Mouse (Mus musculus) embryonic facial prominence, embryonic 15.5 days (tissue): Measurements from ENCODE around the gene Fam241b. TPM values are rescaled to one million over a fixed set of nuclear protein-coding genes. Genes with fewer than 3 reads are reported as not detected.

Source experiments
- ATAC-seq: fragments of 200-750 bp; cut with Nextera tagmentation; 2 replicates; pipeline ENCODE4 v1.8.0; 2017; ENCODE audit warnings: low read depth, moderate TSS enrichment; ENCODE audit not compliant: insufficient number of reproducible peaks, low FRiP score, low TSS enrichment
- H3K27ac ChIP-seq: fragments of 300-500 bp; sonication (generic); replicated peaks from 2 replicates; pipeline ENCODE4 v1.5.1; 2015; ENCODE audit warnings: mild to moderate bottlenecking, inconsistent platforms
- H3K27me3 ChIP-seq: fragments of 300-500 bp; sonication (generic); 2 replicates; pipeline ENCODE4 v1.6.1; 2015; ENCODE audit warnings: inconsistent platforms
- H3K36me3 ChIP-seq: fragments of 300-500 bp; sonication (generic); 2 replicates; pipeline ENCODE4 v1.6.1; 2015; ENCODE audit warnings: mild to moderate bottlenecking, inconsistent platforms
- H3K4me1 ChIP-seq: fragments of 300-500 bp; sonication (generic); 2 replicates; pipeline ENCODE4 v1.6.1; 2015; ENCODE audit warnings: inconsistent platforms
- H3K4me2 ChIP-seq: fragments of 300-500 bp; sonication (generic); replicated peaks from 2 replicates; pipeline ENCODE4 v1.6.1; 2015; ENCODE audit warnings: mild to moderate bottlenecking, inconsistent platforms
- H3K4me3 ChIP-seq: fragments of 300-500 bp; sonication (generic); replicated peaks from 2 replicates; pipeline ENCODE4 v1.5.1; 2015; ENCODE audit warnings: mild to moderate bottlenecking, inconsistent platforms
- H3K9ac ChIP-seq: fragments of 300-500 bp; sonication (generic); 2 replicates; pipeline ENCODE4 v1.6.1; 2015; ENCODE audit warnings: inconsistent platforms
- H3K9me3 ChIP-seq: fragments of 300-500 bp; sonication (generic); replicated peaks from 2 replicates; pipeline ENCODE4 v1.6.1; 2016; ENCODE audit warnings: inconsistent platforms
- WGBS: fragments of 180-500 bp; shearing (Covaris S2); methylation state at CpG from one replicate; pipeline ENCODE4 v1.1.7; 2015; 5-methylcytosine and 5-hydroxymethylcytosine counted together
- polyA plus RNA-seq: library from polyadenylated mRNA; unstranded; fragments of >200 nt; fragmentation: Nextera tagmentation; extraction: Ambion mirVana; gene quantifications from 2 replicates; pipeline ENCODE4 v1.2.1, GENCODE M21; 2015

Gene Fam241b
- polyA plus RNA-seq, 1 experiment from 2014 or later, result 21.5 TPM

DNA sequence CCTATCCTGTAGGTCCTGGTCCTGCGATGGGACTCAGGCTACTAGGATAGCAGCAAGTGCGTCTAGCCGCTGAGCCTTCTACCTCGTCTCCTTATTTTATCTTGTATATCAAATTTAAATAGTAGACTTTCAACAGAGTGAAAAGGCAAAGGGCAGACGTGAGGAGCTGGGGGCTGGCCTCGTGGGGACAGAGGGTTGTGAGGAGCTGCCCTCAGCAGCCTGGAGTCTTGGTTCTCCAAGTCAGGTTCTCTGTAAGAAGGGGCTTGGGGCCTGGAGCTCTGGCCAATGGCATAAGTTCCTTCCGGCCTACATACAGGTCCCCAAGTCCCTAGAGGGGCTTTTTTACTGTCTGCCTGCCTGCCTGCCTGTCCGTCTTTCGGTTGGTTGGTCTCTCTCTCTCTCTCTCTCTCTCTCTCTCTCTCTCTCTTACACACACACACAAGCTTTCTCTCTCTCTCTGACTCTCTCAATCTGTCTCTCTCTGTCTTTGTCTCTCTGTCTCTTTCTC, 30.3 kb upstream of the Fam241b start:
- Histone ChIP-seq H3K4me1 (peaks cover 5% of the 10 kb centered on the region; the same call in 1 of the 2 replicates), H3K27me3 (no peaks in the 10 kb centered on the region), H3K27ac (no peak overlapping the region), H3K9me3 (no peaks in the 10 kb centered on the region), H3K9ac (no peak overlapping the region), H3K4me3 (no peak overlapping the region), H3K4me2 (no peak overlapping the region), H3K36me3 (no peaks in the 10 kb centered on the region)
- WGBS, result 27% methylated on average over 9 of the region's 9 CpGs
- no peak for ATAC-seq

DNA sequence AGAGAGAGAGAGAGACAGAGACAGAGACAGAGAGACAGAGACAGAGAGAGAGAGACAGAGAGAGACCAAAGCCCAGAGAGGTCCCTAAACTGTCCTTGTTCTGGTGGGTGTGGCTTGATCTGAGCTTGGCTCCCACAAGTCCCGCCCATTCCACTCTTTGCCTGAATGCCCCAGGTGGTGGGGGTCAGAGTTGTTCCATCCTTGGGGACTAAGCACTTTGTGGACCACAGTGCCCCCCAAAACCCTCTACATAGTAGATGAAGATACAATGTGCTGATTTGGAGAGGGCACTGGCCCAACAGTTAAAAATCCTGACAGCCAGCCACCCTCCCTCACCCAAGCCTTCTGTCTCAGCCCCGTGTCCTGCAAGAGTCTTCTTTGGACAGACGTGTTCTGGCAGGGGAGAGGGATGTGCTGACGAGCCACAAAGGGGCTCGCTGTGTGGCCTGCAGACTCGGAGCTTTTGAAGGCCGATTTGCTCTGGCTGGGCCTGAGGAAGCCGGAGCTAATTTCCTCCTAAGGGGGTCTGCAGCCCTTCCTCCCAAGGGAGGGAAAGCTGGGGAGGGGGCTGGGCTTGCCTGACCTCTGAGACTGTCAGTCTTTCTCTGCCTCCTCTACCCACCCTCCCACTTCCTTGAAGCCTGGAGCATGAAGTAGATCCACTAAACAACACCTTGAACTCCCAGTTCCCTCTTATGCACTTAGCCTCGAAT, 29.3 kb upstream of the Fam241b start:
- WGBS, result 10% methylated on average over 9 of the region's 9 CpGs
- H3K36me3 ChIP-seq, result no peaks in the 10 kb centered on the region
- no peaks in the 10 kb centered on the region for H3K27me3 ChIP-seq
- no peak overlapping the region for H3K4me3 ChIP-seq
- H3K9ac ChIP-seq, result no peak overlapping the region
- H3K27ac ChIP-seq, result no peak overlapping the region
- H3K9me3 ChIP-seq, result no peaks in the 10 kb centered on the region
- ATAC-seq, result no peak
- no peak overlapping the region for H3K4me2 ChIP-seq
- H3K4me1 ChIP-seq, result peaks cover 5% of the 10 kb centered on the region; the same call in 1 of the 2 replicates

DNA sequence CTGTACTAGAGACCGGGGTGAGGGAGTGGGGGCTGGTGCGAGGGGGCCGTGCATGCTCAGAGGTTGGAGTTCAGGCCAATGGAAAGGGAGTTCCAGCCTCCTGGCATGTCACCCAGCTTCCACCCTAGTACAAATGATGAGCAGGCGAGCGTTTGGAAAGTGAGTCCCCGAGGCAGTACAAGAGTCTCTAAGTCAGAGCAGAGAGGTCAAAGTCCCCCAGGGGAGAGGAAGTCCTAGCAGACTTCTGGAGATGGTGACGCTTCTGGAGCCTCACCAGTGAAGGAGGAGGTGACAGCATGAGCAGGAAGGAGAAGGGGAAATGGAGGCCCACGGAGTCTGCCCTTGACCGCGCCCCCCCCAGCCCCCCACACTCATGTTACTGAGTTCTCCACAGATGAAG, 18.7 kb upstream of the Fam241b start:
- Histone ChIP-seq H3K9me3 (no peaks in the 10 kb centered on the region), H3K4me3 (no peak overlapping the region)

DNA sequence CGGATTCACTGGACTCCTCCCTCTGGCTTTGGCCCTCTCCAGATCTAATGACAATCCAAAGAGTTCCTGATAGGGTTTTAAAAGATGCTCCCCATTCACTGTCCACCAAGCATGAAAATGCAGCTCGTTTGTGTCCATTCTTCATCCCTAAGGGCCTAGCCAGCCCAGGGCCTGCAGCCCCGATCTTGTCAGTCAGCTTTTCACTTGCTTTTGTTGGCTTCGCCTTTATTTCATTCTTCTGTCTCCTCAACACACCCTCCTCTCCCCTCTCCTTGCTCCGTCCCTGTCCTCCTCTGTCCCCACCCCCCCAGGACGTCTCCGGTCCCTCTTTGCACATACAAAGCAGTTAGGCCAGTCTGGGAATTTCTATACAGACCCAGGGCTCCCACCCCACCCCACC, 6.2 kb upstream of the Fam241b start:
- no peaks in the 10 kb centered on the region for H3K9me3 ChIP-seq
- no peak overlapping the region for H3K4me2 ChIP-seq
- 38% methylated on average over 7 of the region's 7 CpGs for WGBS
- ATAC-seq, result no peak
- no peaks in the 10 kb centered on the region; the same call in 1 of the 2 replicates for H3K27me3 ChIP-seq
- no peaks in the 10 kb centered on the region for H3K4me1 ChIP-seq
- H3K36me3 ChIP-seq, result no peaks in the 10 kb centered on the region
- H3K27ac ChIP-seq, result no peak overlapping the region
- no peak overlapping the region for H3K4me3 ChIP-seq
- H3K9ac ChIP-seq, result no peak overlapping the region

More for the DNA sequence above, 18.7 kb upstream of the Fam241b start:
- Histone ChIP-seq H3K4me1 (no peaks in the 10 kb centered on the region), H3K9ac (no peak overlapping the region), H3K27me3 (no peaks in the 10 kb centered on the region), H3K36me3 (no peaks in the 10 kb centered on the region), H3K4me2 (no peak overlapping the region), H3K27ac (no peak overlapping the region)
- no peak for ATAC-seq
- 36% methylated on average over 10 of the region's 10 CpGs for WGBS

DNA sequence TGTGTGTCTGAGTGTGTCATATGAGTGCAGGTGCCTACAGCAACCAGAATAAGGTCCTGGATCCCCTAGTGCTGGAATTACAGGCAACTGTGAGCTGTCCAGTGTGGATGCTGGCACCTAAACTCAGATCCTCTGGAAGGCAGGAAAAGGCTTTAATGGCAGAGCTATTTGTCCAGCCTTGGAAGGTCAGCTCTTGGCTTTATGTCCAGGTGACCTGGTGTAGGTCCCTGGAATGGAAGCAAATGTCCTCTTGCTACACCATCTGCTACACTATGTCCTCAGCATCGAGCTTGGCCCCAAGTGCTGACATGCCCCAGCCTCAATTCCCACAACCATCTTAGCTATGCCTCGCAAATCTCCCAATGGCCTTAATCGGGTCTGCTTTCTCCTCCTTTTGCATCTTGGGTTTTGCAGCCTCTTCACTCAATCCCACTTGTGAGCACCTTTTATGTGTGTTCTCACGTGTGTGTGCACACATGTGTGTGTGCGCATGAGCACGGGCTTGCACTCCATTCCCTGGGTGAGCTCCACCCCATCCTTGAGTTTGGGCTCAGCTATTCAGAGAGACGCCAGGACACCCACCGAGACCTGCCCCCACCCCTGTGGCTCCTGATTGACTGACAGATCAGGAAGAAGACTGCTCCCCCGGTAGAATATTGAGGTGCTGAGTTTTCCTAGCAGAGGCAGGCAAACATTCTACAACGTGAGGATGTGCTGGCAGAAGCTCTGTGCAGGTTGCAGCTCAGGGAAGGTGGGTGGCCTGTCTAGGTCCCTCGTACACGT, 3.9 kb upstream of the Fam241b start:
- H3K4me1 ChIP-seq, result no peaks in the 10 kb centered on the region
- no peak for ATAC-seq
- H3K27me3 ChIP-seq, result no peaks in the 10 kb centered on the region; the same call in 1 of the 2 replicates
- no peak overlapping the region for H3K4me2 ChIP-seq
- H3K4me3 ChIP-seq, result no peak overlapping the region
- no peaks in the 10 kb centered on the region for H3K9me3 ChIP-seq
- no peak overlapping the region for H3K27ac ChIP-seq
- no peak overlapping the region for H3K9ac ChIP-seq
- H3K36me3 ChIP-seq, result no peaks in the 10 kb centered on the region
- WGBS, result 51% methylated on average over 12 of the region's 12 CpGs

DNA sequence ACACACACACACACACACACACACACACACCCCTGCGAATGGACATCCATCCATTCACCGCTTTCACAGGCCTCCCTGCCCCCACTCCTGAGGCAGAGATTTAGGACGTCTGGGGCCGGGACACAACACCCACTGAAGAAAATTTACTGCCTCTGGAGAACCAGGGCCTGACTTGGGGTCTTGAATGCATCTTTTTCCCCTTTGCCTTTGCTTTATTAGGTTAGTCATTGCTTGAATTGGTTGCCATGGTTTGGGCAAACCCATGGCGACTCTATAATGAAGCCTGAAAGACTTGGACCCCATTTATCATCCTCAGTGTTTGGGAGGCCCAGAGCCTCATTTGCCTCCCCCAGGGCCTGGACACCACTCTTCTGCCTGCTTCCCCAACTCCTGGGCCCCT, 2.2 kb upstream of the Fam241b start:
- no peak overlapping the region for H3K4me2 ChIP-seq

DNA sequence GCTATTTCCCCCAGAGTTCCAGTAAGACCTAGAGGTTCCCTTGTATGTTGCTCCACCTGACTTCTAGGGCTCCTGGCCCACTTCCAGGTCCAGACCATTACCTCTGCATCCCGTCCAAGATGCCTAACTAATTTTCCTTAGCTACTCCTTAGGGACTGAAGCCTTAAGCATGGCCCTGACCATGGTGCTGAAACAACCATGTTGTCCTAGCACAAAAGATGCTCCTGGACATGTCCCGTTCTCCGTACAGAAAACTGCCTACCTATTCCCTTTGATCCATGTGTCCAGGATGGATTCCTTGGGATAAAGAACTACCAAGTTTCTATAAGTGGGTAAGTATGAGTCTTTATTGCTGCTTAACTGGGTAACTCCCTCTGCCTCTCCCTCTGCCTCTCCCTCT, 5.7 kb downstream of the Fam241b start:
- Histone ChIP-seq H3K27me3 (peaks cover 56% of the 10 kb centered on the region), H3K27ac (no peak overlapping the region), H3K4me3 (no peak overlapping the region), H3K36me3 (no peaks in the 10 kb centered on the region), H3K9ac (no peak overlapping the region), H3K9me3 (no peaks in the 10 kb centered on the region), H3K4me2 (no peak overlapping the region), H3K4me1 (peaks cover 9% of the 10 kb centered on the region)
- ATAC-seq, result no peak
- WGBS, result 13% methylated on average over 3 of the region's 3 CpGs

More for the DNA sequence above, 2.2 kb upstream of the Fam241b start:
- Histone ChIP-seq H3K4me3 (no peak overlapping the region), H3K27me3 (no peaks in the 10 kb centered on the region; the same call in 1 of the 2 replicates), H3K9ac (no peak overlapping the region), H3K27ac (no peak overlapping the region), H3K4me1 (no peaks in the 10 kb centered on the region), H3K36me3 (no peaks in the 10 kb centered on the region), H3K9me3 (no peaks in the 10 kb centered on the region)
- ATAC-seq, result no peak
- WGBS, result 69% methylated on average over 5 of the region's 5 CpGs

DNA sequence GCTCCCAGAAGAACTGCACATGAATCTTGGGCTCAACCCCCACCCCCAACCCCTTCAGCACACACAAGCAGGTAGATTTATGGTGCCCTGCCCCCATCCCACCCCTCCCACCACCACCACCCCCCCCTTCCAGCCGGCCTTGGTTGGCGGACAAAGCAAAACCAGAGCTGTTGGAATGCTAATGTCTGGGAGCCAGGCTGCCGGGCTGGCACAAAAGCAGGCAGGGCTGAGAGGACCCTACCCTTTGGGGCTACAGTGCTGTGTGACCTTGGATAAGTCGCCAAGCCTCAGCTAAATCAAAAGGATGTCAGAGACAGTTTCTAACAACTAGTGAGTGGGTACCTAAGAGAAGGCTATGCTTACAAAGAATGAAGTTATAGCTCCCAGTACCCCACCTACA, 6.6 kb downstream of the Fam241b start:
- Histone ChIP-seq H3K27ac (no peak overlapping the region), H3K9ac (no peak overlapping the region), H3K4me2 (no peak overlapping the region), H3K36me3 (no peaks in the 10 kb centered on the region), H3K9me3 (no peaks in the 10 kb centered on the region), H3K4me3 (no peak overlapping the region), H3K4me1 (peaks cover 14% of the 10 kb centered on the region), H3K27me3 (peaks cover 65% of the 10 kb centered on the region)
- 12% methylated on average over 4 of the region's 4 CpGs for WGBS
- no peak for ATAC-seq

DNA sequence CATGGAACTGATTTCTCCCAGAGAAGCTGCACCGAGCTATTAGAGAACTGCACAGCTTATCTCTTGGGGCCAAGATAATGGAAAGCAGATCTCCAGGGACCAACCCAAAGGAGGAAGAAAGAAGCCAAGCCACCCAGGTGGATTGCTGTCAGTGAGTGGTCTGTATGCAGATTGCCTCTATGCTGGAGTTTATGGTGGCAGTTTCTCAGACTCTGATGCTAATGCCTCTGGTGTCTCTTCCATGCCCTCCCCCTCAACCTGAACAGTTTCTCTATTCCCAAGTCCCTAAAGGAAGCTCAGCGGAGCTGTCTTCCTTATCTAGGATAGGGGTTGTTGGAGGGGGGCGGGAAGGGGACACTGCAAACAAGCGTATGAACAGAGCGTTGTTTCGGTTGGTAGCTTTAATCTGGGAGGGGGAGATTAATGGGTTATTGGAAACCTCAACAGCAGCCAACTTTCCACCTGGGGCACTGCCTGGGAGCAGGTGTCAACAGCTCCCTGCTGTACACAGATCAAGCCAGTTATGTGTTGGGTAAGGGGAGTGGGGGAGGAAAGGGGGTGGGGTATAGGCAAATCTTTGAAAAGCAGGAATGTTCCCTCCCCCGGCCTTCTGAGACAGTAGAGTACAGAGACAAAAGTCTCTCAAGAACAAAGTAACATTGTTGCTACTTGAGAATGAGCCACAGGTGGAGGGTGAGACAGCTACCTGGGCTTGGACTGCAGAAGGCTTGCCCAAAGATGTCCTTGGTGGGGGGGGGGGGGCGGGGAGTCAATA, 7.8 kb downstream of the Fam241b start:
- no peaks in the 10 kb centered on the region for H3K36me3 ChIP-seq
- H3K4me3 ChIP-seq, result no peak overlapping the region
- H3K27ac ChIP-seq, result no peak overlapping the region
- no peaks in the 10 kb centered on the region for H3K9me3 ChIP-seq
- no peak overlapping the region for H3K4me2 ChIP-seq
- H3K9ac ChIP-seq, result no peak overlapping the region
- peaks cover 14% of the 10 kb centered on the region for H3K4me1 ChIP-seq
- peaks cover 78% of the 10 kb centered on the region for H3K27me3 ChIP-seq
- WGBS, result under 1% methylated on average over 8 of the region's 8 CpGs
- no peak for ATAC-seq

DNA sequence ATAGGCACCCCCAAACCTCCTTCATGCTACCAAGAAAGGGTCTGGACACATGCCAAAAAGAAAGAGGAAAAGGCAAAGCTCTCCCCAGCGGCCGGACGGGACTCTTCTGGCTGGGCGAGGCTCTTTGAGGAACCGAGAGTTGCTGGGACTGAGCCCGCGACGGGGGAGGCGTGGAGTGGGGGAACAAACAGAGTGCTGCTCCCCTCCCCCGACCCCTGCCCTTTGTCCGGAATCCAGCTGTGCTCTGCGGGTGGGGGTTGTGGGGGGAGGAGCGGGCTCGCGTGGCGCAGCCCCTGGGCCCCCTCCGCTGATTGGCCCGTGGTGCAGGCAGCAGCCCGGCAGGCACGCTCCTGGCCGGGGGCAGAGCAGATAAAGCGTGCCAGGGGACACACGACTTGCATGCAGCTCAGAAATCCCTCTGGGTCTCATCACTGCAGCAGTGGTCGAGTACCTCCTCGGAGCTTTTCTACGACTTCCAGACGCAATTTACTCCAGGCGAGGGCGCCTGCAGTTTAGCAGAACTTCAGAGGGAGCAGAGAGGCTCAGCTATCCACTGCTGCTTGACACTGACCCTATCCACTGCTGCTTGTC, 10.9 kb downstream of the Fam241b start, which contains the start of gene Neurog3:
TSS of gene Neurog3 (plus strand) at position 400 of the 591 bp plus-strand sequence.
- Histone ChIP-seq H3K27ac (no peak within 1 kb of the TSS), H3K4me2 (peak within 1 kb of the TSS; percentile 46), H3K27me3 (peaks cover 100% of the 10 kb centered on the region), H3K4me1 (peaks cover 14% of the 10 kb centered on the region), H3K4me3 (peak within 1 kb of the TSS; percentile 24), H3K36me3 (no peaks in the 10 kb centered on the region), H3K9ac (no peak within 1 kb of the TSS), H3K9me3 (no peaks in the 10 kb centered on the region)
- ATAC-seq, result no peak; the same call in 1 of the 2 replicates
- WGBS, result under 1% methylated on average over 28 of the region's 29 CpGs
